Mouse (Mus musculus) cerebellum, adult 2 months (tissue): Measurements from ENCODE around the gene Prss45.

Experiments used
- CTCF ChIP-seq: fragments of 200-500 bp; IDR thresholded peaks from 2 replicates; pipeline ENCODE4 v1.5.1; 2011; ENCODE audit warnings: low read depth, mild to moderate bottlenecking, control low read depth, low read length, moderate library complexity, borderline replicate concordance; ENCODE audit not compliant: insufficient read depth
- POLR2A ChIP-seq: fragments of 200-500 bp; IDR thresholded peaks from 2 replicates; pipeline ENCODE4 v1.6.1; 2011; ENCODE audit warnings: low read length, control low read depth, borderline replicate concordance; ENCODE audit not compliant: insufficient read depth

DNA sequence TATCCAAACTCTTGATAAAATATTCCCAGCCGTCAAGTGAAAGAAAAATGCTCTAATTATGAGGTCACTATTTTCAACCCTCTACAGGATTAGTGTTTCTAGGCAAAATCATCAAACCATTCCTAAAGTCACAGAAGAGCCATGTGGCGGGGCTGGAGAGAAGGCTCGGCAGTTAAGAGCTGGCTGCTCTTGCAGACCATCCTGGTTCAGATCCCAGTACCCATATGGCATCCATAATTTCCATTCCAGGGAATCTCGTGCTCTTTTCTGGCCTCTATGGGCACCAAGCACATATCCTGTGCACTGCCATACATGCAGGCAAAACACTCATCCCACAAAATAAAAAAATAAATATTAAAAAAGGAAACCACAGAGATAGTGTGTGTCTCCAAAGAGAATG, 9.0 kb upstream of the Prss45 start:
- TF ChIP-seq POLR2A (no peak), CTCF (no peak)
